Mouse (Mus musculus) CH12.LX (cell line): Measurements from ENCODE around the gene Trpc4ap.

ENCODE experiments used
- CHD2 ChIP-seq: IDR thresholded peaks from 2 replicates; pipeline ENCODE4 v1.6.1; 2011; ENCODE audit warnings: low read length, improper control_type of control experiment
- CTCF ChIP-seq, 2 experiments: IDR thresholded peaks in 1 of 2; conservative IDR thresholded peaks in 1 of 2; 2 replicates each; pipeline ENCODE4 v1.5.1; 2011 to 2012; ENCODE audit warnings: low read depth in 2 of 2, low read length in 2 of 2, improper control_type of control experiment in 1 of 2, inconsistent platforms in 1 of 2, mild to moderate bottlenecking in 1 of 2, moderate library complexity in 1 of 2
- E2F4 ChIP-seq: IDR thresholded peaks from 2 replicates; pipeline ENCODE4 v1.6.1; 2011; ENCODE audit warnings: low read depth, low read length, improper control_type of control experiment; ENCODE audit not compliant: insufficient replicate concordance
- EP300 ChIP-seq: IDR thresholded peaks from 2 replicates; pipeline ENCODE4 v1.6.1; 2011; ENCODE audit warnings: low read length, improper control_type of control experiment
- MAZ ChIP-seq: IDR thresholded peaks from 2 replicates; pipeline ENCODE4 v1.6.1; 2012; ENCODE audit warnings: low read depth, mild to moderate bottlenecking, inconsistent platforms, low read length, improper control_type of control experiment, moderate library complexity
- SIN3A ChIP-seq: IDR thresholded peaks from 2 replicates; pipeline ENCODE4 v1.6.1; 2012; ENCODE audit warnings: low read length, improper control_type of control experiment, inconsistent platforms
- USF1 ChIP-seq: IDR thresholded peaks from 2 replicates; pipeline ENCODE4 v1.6.1; 2014; ENCODE audit warnings: low read depth, mild to moderate bottlenecking, inconsistent platforms, low read length, improper control_type of control experiment
- USF2 ChIP-seq: conservative IDR thresholded peaks from 2 replicates; pipeline ENCODE4 v1.6.1; 2011; ENCODE audit warnings: low read depth, low read length, improper control_type of control experiment

DNA sequence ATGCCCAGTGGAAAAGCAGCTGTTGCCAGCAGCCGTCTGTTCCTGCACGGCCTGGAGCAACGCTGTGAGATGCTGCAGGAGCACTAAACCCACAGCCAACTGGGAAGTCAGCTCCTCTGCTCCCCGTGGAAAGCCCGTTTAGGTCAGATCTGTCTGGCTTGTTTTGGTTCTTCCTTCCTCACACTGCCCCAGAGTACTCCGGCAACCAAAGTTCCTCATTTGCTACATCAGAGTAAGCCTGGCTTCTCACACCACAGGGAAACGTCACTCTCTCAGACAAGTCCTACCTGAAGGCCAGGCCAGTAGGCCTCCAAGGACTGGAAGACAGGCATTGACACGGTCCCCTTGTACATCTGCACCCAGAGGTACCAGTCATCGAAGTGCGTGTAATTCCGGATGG lies 18.4 kb upstream of the Trpc4ap start:
- TF ChIP-seq E2F4 (no peak), USF2 (no peak), USF1 (no peak), EP300 (no peak), CHD2 (no peak), MAZ (no peak), SIN3A (no peak), CTCF (conservative IDR thresholded peaks at IDR 0.05 in 1 of 2, IDR thresholded peaks at IDR 0.05 in 1 of 2; ENCODE audit: low read depth in 2 of 2, low read length in 2 of 2) (no peak)
